Mouse (Mus musculus): Measurements from ENCODE around the gene Gm21708. TPM values are rescaled to one million over a fixed set of nuclear protein-coding genes. Genes with fewer than 3 reads are reported as not detected.
"Not testable (repeated sequence)": the region's sequence is repeated elsewhere in the genome, so short reads cannot be mapped to it uniquely, and the experiment has no call there.

The Gm21708 gene
- polyA plus RNA-seq (2016; fragmentation: Nextera tagmentation; extraction: Ambion mirVana) = not detected in 2 replicates

GRCm38 (mm10) chrY:3410067-3410466 is at the start of gene Gm21708, which contains the start of gene Gm21704:
Gene Gm21708, minus strand, starts transcription at chrY:3410167.
Gene Gm21704, minus strand, starts transcription at chrY:3410167.
- DNase-seq (ENCODE audit: low spot score); H3K27me3 ChIP-seq (ENCODE audit: low read depth, poor library complexity, severe bottlenecking); H3K4me3 ChIP-seq; H3K36me3 ChIP-seq; H3K9me3 ChIP-seq (replicated peaks); H3K27ac ChIP-seq (replicated peaks); H3K4me1 ChIP-seq: not testable (repeated sequence)
- no CpG with 5 or more reads among the region's 9 CpGs for WGBS

Other genes starting within 250 kb of the Gm21708 start
- not detected in 2 replicates for gene Gm21677, start 103.7 kb downstream of the Gm21708 start, polyA plus RNA-seq (2016; fragmentation: Nextera tagmentation; extraction: Ambion mirVana)
- not detected in 2 replicates for gene Gm21693, start 64.8 kb downstream of the Gm21708 start, polyA plus RNA-seq (2016; fragmentation: Nextera tagmentation; extraction: Ambion mirVana)
- not detected in 2 replicates for gene Gm21704, start within 50 bp of the Gm21708 start, polyA plus RNA-seq (2016; fragmentation: Nextera tagmentation; extraction: Ambion mirVana)

Data from midbrain, embryonic 10.5 days (tissue).